Mouse (Mus musculus) c-Kit-positive CD71-positive TER-119-positive erythroid progenitor cells, embryonic 14.5 days (primary cell): ENCODE data around the gene Slc22a20.

ENCODE experiments used
- DNase-seq: peaks from one replicate; pipeline ENCODE4 v3.0.0-alpha.2; 2013; ENCODE audit warnings: low spot score

The Slc22a20 gene

DNA sequence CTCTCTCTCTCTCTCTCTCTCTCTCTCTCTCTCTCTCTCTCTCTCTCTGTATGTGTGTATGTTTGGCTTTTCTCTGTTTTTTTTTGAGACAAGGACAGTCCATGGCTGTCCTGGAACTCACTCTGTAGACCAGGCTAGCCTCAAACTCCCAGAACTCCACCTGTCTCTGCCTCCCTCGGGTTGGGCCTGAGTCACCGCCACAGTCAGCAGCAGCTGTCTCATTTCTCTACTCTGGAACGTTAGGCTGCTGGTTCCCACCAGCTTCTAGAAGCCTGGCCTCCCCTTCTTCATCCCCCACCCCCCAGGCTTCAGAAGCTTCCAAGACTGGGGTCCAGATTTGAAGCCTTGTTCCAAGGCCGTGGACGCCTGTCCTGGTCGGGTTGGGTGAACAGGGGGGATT is 3.6 kb upstream of the Slc22a20 start:
- DNase-seq = no peak

DNA sequence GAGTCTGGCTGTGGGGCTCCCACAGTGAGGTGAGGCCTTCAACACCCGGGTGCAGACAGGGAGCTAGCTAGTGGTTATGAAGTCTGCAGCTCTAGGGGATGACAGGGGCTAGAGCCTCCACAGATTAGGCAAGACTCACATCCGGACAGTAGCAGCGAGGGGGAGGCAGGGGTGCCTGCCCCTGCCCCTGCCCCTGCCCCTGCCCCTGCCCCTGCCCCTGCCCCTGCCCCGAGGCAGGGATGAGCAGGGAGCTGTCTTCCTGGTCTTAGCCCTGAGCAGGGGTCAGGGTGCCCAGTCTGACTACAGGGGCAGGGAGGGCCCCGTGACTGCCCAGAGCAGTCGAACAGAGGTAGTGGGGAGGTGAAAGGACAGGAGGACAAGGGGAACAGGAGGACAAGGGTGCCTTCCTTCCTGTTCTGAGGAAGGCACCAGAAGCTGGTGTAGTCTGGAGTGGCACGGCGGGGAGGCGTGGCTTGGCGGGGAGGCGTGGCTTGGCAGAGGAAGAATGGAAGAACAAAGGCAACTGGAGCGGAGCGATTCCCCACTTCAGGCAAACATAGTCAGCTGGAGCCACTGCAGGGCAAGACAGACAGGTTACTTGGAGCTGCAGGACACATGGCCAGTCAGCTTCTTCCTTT is 3.0 kb upstream of the Slc22a20 start:
- DNase-seq = no peak

DNA sequence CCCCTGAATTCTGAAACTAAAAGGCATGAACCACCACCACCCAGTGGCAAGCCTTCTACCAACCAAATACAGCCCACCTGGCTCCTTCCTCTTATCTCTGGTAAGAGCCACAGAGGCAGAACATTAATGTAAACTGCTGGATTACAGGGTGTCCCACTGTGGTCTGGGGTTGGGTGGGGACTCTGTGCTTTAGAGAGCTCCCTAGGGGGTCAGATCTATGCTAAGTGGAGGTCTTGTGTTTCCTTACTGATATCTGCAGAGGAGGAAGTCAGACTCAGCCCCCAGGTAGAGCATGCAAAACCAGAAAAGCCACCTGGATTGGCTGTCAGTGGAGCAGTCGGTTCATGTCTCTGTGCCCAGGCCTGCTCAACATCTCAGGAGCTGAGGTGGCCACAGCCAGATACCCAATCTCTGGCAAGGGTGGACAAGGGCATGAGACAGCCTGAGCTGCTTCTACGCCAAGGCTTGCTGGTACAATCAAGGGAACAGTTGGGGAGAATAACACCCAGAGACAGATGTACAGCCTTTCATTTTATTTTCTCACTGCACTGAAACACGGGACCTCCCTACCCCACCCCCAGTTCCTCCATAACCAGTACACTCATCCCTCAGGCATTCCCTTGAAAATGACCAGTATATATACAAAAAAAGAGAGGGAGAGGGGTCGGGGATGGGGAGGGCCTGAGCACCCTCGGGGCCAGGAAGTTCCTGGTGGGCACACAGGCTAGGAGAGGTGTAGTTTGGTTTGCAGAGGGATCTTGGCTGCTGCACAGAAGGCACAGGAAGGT is 2.3 kb upstream of the Slc22a20 start:
- DNase-seq = no peak

DNA sequence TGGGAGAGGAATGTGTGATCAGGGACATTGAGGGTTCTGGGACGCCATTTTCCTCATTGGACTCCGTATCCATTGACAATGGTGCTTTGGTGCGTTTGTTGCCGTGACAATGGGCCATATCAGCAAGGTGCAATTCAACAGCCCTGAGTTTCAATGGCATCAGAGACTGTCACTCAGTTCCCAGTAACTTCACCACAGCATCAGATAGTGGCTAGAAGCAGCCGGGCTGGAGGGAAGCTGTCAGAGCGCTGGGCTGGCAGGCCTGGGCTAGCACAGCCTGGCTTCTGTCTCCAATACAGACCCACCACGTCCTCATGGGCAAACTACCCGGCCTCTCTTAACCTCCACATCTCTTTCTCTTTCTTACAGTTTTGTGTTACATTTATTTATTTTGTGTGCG is 5.5 kb downstream of the Slc22a20 start:
- DNase-seq = no peak

DNA sequence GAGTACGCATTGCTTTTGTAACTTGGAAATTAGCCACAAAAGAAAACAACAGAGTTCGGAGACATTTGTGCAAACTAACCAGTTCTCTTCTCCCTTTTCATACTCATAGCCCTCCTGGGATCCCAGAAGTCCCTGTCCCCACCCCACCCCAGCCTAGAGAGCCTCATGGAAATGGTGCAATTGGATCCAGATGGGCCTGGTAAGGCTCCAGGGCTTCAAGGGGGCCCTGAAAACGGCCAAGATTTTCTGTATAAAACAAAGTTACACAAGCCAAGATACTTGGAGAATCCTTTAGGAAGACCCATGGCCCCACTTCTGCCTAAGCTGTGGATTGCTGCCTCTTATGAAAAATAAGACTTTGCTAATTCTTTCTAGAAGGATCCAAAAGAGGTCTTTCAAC is 8.2 kb downstream of the Slc22a20 start:
- DNase-seq = no peak

DNA sequence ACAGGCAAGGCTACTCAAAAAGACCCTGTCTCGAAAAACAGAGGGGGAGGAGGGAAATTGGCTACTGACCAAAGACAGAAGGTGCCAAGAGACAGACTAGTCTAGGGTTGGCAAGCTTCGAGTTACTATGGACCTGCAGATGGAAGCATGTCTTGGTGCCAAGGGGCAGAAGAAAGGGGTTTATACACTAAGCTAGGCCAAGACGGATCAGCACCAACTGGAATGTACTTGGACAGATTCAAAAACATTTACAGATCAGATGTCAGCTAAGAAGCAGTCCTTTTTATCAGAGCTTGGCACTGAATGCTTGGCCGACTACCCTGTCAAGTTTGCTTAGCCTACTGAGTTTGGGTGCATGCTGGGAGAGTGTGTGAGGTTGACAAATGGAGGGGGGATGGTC is 10.3 kb downstream of the Slc22a20 start:
- no peak for DNase-seq

DNA sequence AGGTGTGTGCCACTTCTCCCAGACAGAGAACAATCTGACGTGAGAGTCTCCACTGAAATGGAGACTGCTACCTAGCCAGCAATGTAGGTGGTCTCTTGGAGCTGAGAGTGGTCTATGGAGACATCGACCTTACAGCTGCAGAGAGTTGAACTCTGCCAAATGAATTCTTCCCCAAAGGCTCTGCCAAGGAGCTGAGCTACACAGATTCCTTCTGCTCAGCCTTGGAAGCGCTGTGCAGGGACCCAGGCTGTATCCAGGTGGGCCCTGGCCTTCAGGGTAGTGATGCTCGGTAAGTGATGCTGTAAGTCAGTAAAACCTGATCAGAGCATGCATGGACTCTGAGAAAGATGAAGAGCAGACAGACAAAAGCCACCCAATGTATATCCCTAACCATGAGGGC is 10.8 kb downstream of the Slc22a20 start:
- DNase-seq = no peak

DNA sequence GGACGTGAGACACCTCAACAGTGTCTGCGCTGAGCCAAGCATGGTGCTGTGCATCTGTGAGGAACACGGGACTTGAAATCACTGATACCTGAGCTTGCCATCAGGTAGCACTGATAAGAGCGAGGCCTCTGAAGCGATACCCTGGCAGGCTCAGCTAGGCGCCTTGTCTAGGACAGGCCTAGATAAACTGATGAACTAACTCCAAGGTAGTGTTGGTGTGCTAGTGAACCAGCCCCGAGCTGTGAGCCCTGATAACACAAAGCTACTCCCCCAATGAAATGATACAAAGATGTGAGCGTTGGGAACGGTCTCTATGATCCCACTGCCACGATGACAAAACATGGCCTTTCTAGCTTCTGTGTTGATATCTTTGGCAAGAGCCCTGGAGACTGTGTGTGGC is 18.3 kb downstream of the Slc22a20 start:
- peak; percentile 73 for DNase-seq

DNA sequence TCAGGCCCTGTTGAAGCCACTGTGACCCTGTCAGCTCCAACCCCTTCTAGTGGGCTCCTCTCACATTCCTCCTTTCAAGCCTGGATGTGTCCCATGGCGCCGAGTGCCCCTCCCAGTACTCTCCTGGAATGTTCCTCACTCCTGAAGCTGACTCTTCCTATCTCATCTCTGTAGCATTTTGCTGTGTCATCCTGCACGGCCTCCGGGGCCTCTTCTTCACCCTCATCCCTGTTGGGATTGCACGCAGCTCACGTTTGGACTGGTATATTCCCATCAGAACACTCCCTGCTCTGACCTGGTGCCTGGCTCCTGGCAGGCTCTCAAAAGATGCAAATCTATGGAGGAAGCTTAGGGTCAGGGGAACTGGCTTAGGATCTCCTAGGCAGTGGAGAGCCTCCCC is 19.2 kb downstream of the Slc22a20 start:
- DNase-seq = peak; percentile 77

DNA sequence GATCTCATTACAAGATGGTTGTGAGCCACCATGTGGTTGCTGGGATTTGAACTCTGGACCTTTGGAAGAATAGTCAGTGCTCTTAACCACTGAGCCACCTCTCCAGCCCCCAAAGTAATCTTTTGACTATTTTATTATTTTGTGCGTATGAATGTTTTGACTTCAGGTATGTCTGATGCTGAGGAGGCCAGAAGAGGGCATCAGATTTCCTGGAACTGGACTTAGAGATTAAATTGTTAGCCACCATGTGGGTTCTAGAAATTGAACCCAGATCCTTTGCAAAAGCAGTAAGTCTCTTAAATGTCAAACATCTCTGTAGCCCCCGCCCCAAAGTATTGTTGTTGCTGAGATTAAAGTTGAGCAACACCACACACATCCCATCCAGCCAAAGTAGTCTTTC is 20.0 kb downstream of the Slc22a20 start:
- no peak for DNase-seq

DNA sequence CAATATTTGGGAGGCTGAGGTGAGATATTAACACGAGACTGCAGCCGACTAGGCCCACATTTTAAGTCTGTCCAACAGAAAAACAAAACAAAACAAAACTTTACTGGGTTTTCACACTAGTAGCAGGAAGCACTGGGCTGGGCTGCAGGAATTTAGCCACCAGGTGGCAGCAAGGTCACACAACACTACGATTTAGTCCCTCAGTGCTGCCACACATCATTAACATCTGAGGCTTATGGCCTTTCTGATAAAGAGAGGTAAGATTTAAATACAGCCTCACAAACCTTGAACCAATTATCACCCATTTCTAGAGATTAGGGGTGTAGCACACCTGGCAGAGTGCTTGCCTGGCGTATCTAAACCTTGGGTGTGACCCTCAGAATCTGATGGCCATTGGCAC is 20.7 kb downstream of the Slc22a20 start:
- DNase-seq = peak; percentile 90

DNA sequence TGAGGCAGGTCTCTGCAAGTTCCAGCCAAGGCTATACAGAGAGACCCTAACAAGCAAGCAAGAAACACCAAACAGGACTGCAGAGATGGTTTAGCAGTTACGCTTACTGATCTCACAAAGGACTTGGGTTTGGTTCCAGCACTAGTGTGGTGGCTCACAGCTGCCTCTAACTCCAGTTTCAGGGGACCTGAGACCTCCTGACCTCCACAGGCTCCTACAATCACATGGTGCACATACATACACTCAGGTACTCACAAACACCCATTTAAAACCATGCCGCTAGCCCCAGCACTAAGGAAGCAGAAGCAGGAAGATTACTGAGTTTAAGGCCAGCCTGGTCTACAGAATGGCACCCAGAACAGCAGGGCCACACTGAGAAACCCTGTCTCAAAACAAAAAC is 21.1 kb downstream of the Slc22a20 start:
- DNase-seq = no peak

DNA sequence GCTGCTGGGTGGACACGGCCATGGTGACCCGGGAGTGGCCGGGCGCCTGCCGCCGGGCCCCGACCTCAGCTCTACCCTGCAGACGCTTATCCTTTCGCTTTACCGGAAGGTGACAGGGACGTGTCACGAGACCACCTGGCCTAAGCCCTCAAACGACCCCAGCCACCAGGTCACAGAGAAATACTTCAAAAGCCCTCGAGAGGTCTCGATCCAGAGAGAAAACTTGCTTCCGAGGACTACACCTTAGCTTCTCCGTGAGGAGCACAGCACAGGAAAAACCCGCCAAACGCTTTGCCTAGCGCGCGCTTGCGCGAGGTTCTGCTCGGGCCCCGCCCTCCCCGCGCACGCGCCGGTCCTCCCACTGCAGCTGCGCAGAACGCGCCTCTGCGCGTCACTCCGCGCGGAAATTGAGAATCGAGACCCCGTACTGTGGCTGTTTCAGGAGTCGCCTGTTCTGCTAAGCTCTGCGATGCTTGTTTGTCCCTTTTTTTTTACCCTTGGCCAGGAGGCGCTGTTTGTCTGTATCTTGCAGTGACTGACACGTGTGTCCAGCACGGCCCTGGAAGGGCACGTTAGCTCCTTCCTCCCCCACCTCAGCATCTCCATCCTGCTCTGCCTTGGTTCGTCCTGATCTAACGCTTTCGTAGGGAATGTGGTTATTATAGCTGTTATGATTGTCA is 21.9 kb downstream of the Slc22a20 start, which contains the start of gene Pola2:
TSS of gene Pola2 (minus strand) at position 320 of the 680 bp plus-strand sequence.
- peak; percentile 84 for DNase-seq

DNA sequence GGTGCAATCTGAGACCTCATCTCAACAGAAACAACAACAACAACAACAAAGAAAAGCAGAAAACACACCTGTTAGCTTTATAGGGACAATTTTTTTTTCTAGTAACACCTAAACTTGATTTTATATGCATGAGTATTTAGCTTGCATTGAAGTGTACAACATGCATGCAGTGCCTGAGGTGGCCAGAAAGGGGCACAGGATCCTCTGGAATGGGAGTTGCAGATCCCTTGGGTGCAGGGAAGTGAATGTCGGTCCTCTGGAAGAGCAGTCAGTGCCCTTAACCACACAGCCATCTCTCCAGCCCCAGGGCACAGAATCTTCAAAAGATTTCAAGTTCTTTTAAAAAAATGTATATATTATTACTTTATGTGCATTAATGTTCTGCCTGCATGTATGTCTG is 23.3 kb downstream of the Slc22a20 start:
- no peak for DNase-seq

DNA sequence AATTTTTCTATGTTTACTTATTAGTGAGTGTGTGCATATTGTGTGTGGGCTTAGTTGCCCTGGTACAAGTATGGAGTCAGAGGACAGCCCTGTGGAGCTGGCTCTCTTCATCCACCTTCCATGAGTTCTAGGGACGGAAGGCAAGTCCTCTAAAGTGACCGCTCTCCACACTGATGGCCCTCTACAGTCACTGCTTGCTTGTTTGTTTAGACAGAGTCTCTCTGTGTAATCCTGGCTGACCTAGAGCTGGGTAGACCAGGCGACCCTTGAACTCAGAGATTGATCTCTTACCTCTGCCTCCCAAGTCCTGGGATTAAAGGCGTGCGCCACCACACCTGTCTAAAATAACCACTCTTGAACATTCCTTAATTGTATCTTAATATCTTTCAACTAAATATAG is 28.6 kb downstream of the Slc22a20 start:
- no peak for DNase-seq

DNA sequence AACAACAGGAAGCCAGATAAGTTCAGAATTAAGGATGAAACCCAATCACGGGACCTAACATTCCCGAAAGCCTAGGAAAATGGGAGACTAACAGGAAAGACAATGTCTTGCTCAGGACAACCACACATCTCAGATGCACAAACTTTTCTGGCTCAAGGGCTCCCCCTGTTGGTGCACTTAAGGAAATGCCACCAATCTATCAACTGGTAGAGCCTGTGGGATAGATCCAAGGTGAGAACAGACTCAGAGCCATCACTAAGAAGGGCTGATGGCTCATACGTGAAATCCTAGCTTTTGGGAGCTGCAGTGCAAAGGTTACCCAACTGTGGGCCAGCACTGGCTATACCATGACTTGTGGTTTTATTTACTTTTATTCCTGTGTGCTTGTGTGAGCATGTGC is 29.3 kb downstream of the Slc22a20 start:
- DNase-seq = peak; percentile 81

DNA sequence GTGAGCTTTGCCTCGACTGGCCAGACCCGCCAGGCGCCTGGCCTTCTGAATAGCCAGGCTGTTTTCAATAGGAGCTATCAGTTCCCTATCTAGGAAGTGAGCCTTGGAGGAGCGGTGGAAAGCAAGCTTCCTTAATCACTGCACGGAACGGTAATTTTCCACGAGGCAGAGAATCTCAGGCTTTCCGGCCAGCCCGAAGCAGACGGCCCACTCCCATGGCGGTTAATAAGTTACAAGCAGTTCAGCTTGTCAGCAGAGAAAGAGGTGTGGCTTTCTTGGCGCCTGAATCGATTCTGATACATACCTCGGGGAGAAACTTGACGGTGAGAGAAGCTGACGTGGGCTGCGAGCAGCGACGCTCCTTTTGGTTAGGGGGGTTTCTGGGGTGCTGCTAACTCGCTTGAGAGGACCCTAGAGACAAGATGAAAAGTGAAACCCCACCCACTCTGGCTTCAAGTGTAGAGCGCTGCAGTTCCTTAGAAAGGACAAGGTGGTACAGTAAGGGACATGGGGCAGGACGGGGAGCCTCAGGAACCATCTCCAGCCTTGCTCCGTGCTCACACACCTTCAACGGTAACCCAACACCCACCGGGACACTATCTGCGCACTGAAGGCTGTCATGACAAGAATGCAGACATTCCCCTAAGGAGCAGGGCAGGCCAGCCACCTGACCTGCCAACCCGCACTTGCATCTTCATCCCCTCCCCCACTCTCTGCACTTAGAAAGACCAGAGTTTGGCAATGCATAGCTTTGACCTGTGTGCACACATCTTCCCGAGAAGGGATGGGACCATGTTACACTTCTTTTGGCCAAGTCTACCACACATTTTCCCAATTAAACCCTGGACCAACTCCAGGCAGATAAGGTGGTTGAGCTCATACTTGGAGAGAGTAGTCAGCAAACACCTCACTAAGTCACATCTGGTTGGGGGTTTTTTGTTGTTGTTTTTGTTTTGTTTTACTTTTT is 30.0 kb downstream of the Slc22a20 start:
- DNase-seq = no peak

DNA sequence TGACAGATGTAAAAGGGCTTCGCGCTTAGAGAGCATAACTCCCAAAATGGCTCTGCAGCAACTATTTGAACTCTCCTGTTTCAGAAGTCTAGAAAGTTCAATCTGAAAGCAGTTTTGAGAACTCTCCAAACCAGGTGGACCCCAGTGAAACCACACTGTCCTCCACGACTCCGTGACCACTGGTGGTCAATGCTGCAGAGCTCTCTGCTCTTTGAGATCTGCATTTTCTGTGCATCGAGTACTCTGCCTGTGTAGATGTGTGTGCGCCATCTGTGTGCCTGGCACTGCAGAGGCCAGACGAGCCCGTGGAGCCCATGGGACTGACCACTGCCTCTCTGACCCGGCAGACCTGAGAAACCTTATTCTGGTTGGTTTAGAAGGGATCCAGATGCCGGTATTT is 31.0 kb downstream of the Slc22a20 start:
- DNase-seq = no peak

DNA sequence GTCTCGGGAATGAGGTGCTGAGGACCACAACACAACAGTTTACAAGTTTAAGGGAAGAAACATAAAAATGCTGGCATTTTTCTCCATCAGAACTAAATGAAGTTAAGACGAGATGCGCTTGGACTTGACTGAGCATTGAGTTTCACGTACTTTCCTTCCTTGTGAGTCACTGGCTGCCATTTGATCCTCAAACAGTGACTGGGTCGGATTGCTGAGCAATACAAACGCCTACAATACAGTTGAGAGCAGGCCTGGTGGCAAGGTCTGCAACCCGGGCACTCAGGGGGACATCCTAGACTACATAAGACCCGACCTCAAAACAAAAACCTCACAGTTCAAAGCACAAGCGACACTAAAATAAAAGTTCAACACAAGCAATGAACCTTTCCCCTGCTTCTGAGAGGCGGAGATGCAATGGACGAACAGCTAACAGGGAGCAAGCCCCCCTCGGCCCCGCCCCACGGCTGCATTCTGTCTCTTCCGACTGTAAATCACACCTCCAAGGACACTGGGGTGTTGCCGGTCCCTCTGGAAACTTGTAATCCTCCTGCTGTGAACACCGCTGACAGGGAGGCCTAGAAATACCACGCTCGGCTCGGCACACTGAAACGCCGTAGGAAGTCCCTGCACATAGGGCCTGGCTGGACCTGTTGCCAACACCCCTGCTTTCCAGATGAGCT is 31.8 kb downstream of the Slc22a20 start:
- DNase-seq = no peak

DNA sequence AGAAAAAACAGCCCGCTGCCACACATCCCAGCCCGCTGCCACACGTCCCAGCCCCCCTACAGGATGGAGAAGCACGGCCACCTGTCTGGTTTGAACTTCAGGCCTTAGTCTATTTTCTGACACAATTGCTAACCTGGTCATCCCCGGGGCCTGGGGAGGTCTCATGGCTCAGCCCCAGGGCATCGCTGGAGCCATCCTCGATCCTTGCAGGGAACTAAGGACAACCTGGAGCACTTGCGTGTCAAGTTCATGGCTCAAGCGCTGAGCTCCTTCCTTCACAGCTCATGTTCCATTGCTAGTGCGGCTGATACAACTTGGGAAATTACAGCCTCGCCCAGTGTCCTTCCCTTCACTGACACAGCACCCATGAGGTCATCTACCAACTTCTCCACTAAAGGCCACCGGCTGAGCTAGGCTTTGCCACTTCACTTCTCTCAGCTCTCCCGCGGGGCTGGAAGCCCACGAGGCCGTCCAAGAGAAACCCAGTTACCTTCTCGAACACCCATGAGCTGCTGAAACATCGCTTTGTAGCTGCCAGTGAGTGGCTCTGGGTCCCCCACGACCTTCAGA is 32.7 kb downstream of the Slc22a20 start:
- DNase-seq = no peak

DNA sequence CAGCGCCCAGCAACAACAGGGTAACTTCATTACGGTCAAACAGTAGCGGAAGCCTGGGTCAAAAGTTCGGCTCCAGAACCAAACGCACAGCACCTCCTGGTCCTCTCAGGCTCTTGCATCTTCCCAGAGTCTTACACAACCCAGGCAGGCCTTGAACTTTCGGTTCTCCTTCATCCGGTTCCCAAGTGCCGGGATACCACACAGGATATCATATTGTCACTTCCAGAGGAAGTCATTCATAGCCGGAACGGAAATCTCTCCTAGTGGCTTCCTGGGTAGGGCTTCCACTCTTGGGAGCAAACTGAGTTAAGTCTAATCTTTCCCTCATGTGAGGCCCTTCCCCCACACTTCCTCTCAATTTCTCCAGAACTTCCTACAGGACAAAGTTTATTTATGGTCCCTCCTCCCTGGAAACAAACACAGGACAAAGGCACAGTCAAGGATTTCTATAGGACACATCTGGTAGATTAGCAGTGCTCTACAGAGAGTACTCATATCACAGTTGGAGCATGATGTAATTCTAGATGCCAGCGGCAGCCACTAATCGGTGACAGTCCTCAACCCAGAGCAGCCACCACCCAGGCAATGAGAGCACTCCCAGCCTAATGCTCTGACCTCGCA is 33.8 kb downstream of the Slc22a20 start:
- no peak for DNase-seq
